Mouse (Mus musculus) intestine, embryonic 14.5 days (tissue): ENCODE results near the gene C130032M10Rik. TPM values are rescaled to one million over a fixed set of nuclear protein-coding genes. Genes with fewer than 3 reads are reported as not detected.
"Not testable (repeated sequence)": the region's sequence is repeated elsewhere in the genome, so short reads cannot be mapped to it uniquely, and the experiment has no call there.

ENCODE experiments used
- ATAC-seq: fragments of 200-750 bp; cut with Nextera tagmentation; replicated peaks from 2 replicates; pipeline ENCODE4 v1.8.0; 2017; ENCODE audit warnings: low read depth, moderate number of reproducible peaks, moderate TSS enrichment, moderate library complexity; ENCODE audit not compliant: low FRiP score, low TSS enrichment
- DNase-seq: peaks from one replicate; pipeline ENCODE4 v3.0.0-alpha.2; 2018; ENCODE audit warnings: low spot score
- H3K27ac ChIP-seq: fragments of 300-500 bp; sonication (generic); 2 replicates; pipeline ENCODE4 v1.5.1; 2014; ENCODE audit warnings: low read depth, mild to moderate bottlenecking, control low read depth
- H3K27me3 ChIP-seq: fragments of 300-500 bp; sonication (generic); replicated peaks from 2 replicates; pipeline ENCODE4 v1.6.1; 2014; ENCODE audit warnings: low read length, control low read depth; ENCODE audit not compliant: control insufficient read depth, insufficient read depth
- H3K36me3 ChIP-seq: fragments of 300-500 bp; sonication (generic); 2 replicates; pipeline ENCODE4 v1.6.1; 2014; ENCODE audit warnings: low read length, control low read depth; ENCODE audit not compliant: control insufficient read depth, insufficient read depth
- H3K4me1 ChIP-seq: fragments of 300-500 bp; sonication (generic); replicated peaks from 2 replicates; pipeline ENCODE4 v1.6.1; 2014; ENCODE audit warnings: low read length, control low read depth, mixed read lengths; ENCODE audit not compliant: control insufficient read depth, insufficient read depth
- H3K4me2 ChIP-seq: fragments of 300-500 bp; sonication (generic); 2 replicates; pipeline ENCODE4 v1.6.1; 2014; ENCODE audit warnings: low read length
- H3K4me3 ChIP-seq: fragments of 300-500 bp; sonication (generic); 2 replicates; pipeline ENCODE4 v1.5.1; 2014; ENCODE audit warnings: low read depth, low read length, control low read depth, mixed read lengths
- H3K9ac ChIP-seq: fragments of 300-500 bp; sonication (generic); 2 replicates; pipeline ENCODE4 v1.6.1; 2014; ENCODE audit warnings: mild to moderate bottlenecking, low read length
- H3K9me3 ChIP-seq: fragments of 300-500 bp; sonication (generic); 2 replicates; pipeline ENCODE4 v1.6.1; 2016; ENCODE audit warnings: low read length, control low read depth; ENCODE audit not compliant: control insufficient read depth
- WGBS: fragments of 180-500 bp; shearing (Covaris S2); extraction: QIAGEN DNeasy Blood & Tissue Kit; methylation state at CpG from one replicate; pipeline ENCODE4 v1.1.7; 2014; 5-methylcytosine and 5-hydroxymethylcytosine counted together
- polyA plus RNA-seq: library from polyadenylated mRNA; unstranded; fragments of >200 nt; fragmentation: Nextera tagmentation; extraction: Ambion mirVana; gene quantifications from 2 replicates; pipeline ENCODE4 v1.2.1, GENCODE M21; 2014

The C130032M10Rik gene
- polyA plus RNA-seq, 1 experiment from 2014 or later = not detected

GRCm38 (mm10) chr9:114506564-114506963 is 8.9 kb upstream of the C130032M10Rik start:
- DNase-seq (no peak), ATAC-seq (no peak)
- no peak overlapping the region for H3K9ac ChIP-seq
- H3K27ac ChIP-seq = no peak overlapping the region
- H3K9me3 ChIP-seq = no peaks in the 10 kb centered on the region
- H3K36me3 ChIP-seq = 0 out of 2 replicates have a peak, but pooled peaks cover 5% of the 10 kb centered on the region
- H3K27me3 ChIP-seq = no peaks in the 10 kb centered on the region
- H3K4me2 ChIP-seq = no peak overlapping the region
- H3K4me1 ChIP-seq = no peaks in the 10 kb centered on the region
- no peak overlapping the region for H3K4me3 ChIP-seq
- 72% methylated on average over 4 of the region's 4 CpGs for WGBS

GRCm38 (mm10) chr9:114507421-114507820 is 8.1 kb upstream of the C130032M10Rik start:
- peaks cover 9% of the 10 kb centered on the region for H3K36me3 ChIP-seq
- WGBS = 88% methylated on average over 9 of the region's 9 CpGs

GRCm38 (mm10) chr9:114509785-114510184 is 5.7 kb upstream of the C130032M10Rik start:
- H3K4me2 ChIP-seq = no peak overlapping the region
- no peak overlapping the region for H3K4me3 ChIP-seq
- DNase-seq (no peak), ATAC-seq (no peak)
- no peak overlapping the region for H3K9ac ChIP-seq
- no peaks in the 10 kb centered on the region for H3K4me1 ChIP-seq
- peaks cover 31% of the 10 kb centered on the region for H3K36me3 ChIP-seq
- no peaks in the 10 kb centered on the region for H3K27me3 ChIP-seq
- H3K9me3 ChIP-seq = peaks cover 20% of the 10 kb centered on the region
- 93% methylated on average over 9 of the region's 9 CpGs for WGBS
- H3K27ac ChIP-seq = no peak overlapping the region

More at GRCm38 (mm10) chr9:114507421-114507820, 8.1 kb upstream of the C130032M10Rik start:
- Histone ChIP-seq H3K4me1 (no peaks in the 10 kb centered on the region), H3K27me3 (no peaks in the 10 kb centered on the region), H3K27ac (no peak overlapping the region), H3K4me3 (no peak overlapping the region), H3K9ac (no peak overlapping the region), H3K9me3 (peaks cover under 1% of the 10 kb centered on the region), H3K4me2 (no peak overlapping the region)
- DNase-seq (no peak), ATAC-seq (no peak)

GRCm38 (mm10) chr9:114512831-114513230 is 2.7 kb upstream of the C130032M10Rik start:
- 97% methylated on average over 21 of the region's 21 CpGs for WGBS
- no peak for DNase-seq
- H3K4me1 ChIP-seq = no peaks in the 10 kb centered on the region
- no peak for ATAC-seq
- H3K9ac ChIP-seq = no peak overlapping the region
- H3K36me3 ChIP-seq = peaks cover 31% of the 10 kb centered on the region
- no peaks in the 10 kb centered on the region for H3K27me3 ChIP-seq
- no peak overlapping the region for H3K4me2 ChIP-seq
- H3K27ac ChIP-seq = no peak overlapping the region
- no peak overlapping the region for H3K4me3 ChIP-seq
- peaks cover 20% of the 10 kb centered on the region for H3K9me3 ChIP-seq

GRCm38 (mm10) chr9:114517924-114518497 is 2.5 kb downstream of the C130032M10Rik start:
- 81% methylated on average over 13 of the region's 13 CpGs for WGBS
- H3K27ac ChIP-seq = no peak overlapping the region
- H3K36me3 ChIP-seq = peaks cover 16% of the 10 kb centered on the region
- H3K4me3 ChIP-seq = no peak overlapping the region
- peaks cover 14% of the 10 kb centered on the region for H3K9me3 ChIP-seq
- DNase-seq (no peak), ATAC-seq (no peak)
- H3K4me2 ChIP-seq = no peak overlapping the region
- no peak overlapping the region for H3K9ac ChIP-seq
- H3K27me3 ChIP-seq = no peaks in the 10 kb centered on the region
- H3K4me1 ChIP-seq = 0 out of 2 replicates have a peak, but pooled peaks cover 3% of the 10 kb centered on the region

- Histone ChIP-seq H3K9me3 (peaks cover 4% of the 10 kb centered on the region), H3K27ac (0 out of 2 replicates have a peak overlapping the region, but pooled peaks have one; percentile 30), H3K36me3 (peaks cover 7% of the 10 kb centered on the region; the same call in 1 of the 2 replicates), H3K4me3 (no peak overlapping the region), H3K9ac (no peak overlapping the region), H3K27me3 (no peaks in the 10 kb centered on the region), H3K4me1 (0 out of 2 replicates have a peak, but pooled peaks cover 3% of the 10 kb centered on the region), H3K4me2 (no peak overlapping the region)
- DNase-seq (no peak), ATAC-seq (peak; percentile 49; the same call in 1 of the 2 replicates)
- 45% methylated on average over 9 of the region's 9 CpGs for WGBS
These were observed 3.4 kb downstream of the C130032M10Rik start for GRCm38 (mm10) chr9:114518812-114519477.

GRCm38 (mm10) chr9:114520529-114520928 is 5.0 kb downstream of the C130032M10Rik start:
- H3K9ac ChIP-seq, H3K4me2 ChIP-seq, ATAC-seq, H3K4me1 ChIP-seq, DNase-seq, H3K27me3 ChIP-seq, H3K9me3 ChIP-seq, H3K27ac ChIP-seq, H3K36me3 ChIP-seq, H3K4me3 ChIP-seq: not testable (repeated sequence)
- 72% methylated on average over 4 of the region's 4 CpGs for WGBS

- Histone ChIP-seq H3K4me2 (no peak overlapping the region), H3K36me3 (no peaks in the 10 kb centered on the region), H3K9me3 (no peaks in the 10 kb centered on the region), H3K9ac (no peak overlapping the region), H3K27me3 (no peaks in the 10 kb centered on the region), H3K27ac (no peak overlapping the region), H3K4me1 (peaks cover 17% of the 10 kb centered on the region), H3K4me3 (no peak overlapping the region)
- 57% methylated on average over 5 of the region's 5 CpGs for WGBS
- ATAC-seq (no peak), DNase-seq (no peak)
These were observed 6.5 kb downstream of the C130032M10Rik start for GRCm38 (mm10) chr9:114522041-114522440.
